ENCODE assay signal across 15 mouse cellular contexts in genomic region chr19:60129635-60130034, GRCm38 (mm10).
"Had no signal": no experiment of that assay in that cellular context is flagged by ENCODE, and none has a peak within 500 bp of the region (broad histone marks: within the 10 kb centered on the region; RNA-seq: fewer than 3 reads in every experiment).

No protein-coding gene starts in this region.

- H3K36me3 ChIP-seq: limb, embryonic 15.5 days; midbrain, embryonic 10.5 days; neural tube, embryonic 15.5 days had no signal

- H3K9me3 ChIP-seq: limb, embryonic 15.5 days; midbrain, embryonic 10.5 days; neural tube, embryonic 15.5 days had no signal

- H3K9ac ChIP-seq: limb, embryonic 15.5 days; lung, embryonic 14.5 days; neural tube, embryonic 15.5 days had no signal

- H3K4me3 ChIP-seq: layer of hippocampus, adult 2 months; limb, embryonic 15.5 days; midbrain, embryonic 10.5 days; myocyte; neural tube, embryonic 15.5 days had no signal

- H3K27ac ChIP-seq: hindbrain, postnatal 0 days; layer of hippocampus, adult 2 months; limb, embryonic 15.5 days; macrophage; midbrain, embryonic 10.5 days; neural tube, embryonic 15.5 days had no signal

- DNase-seq: kidney, adult 18-20 months; kidney, postnatal 10 days; kidney, postnatal 4 days; lung, embryonic 14.5 days; lung, postnatal 10 days; midbrain, embryonic 14.5 days; retina, postnatal 1 day; thymus, postnatal 36 days had no signal

- H3K27me3 ChIP-seq: limb, embryonic 15.5 days; neural tube, embryonic 15.5 days had no signal

- ATAC-seq: hindbrain, postnatal 0 days had no signal

- H3K4me1 ChIP-seq: limb, embryonic 15.5 days; midbrain, embryonic 10.5 days; neural tube, embryonic 15.5 days had no signal

- H3K4me2 ChIP-seq: limb, embryonic 15.5 days; lung, embryonic 14.5 days; neural tube, embryonic 15.5 days had no signal
